Mouse (Mus musculus): Measurements from ENCODE around the gene Insl5.

DNA sequence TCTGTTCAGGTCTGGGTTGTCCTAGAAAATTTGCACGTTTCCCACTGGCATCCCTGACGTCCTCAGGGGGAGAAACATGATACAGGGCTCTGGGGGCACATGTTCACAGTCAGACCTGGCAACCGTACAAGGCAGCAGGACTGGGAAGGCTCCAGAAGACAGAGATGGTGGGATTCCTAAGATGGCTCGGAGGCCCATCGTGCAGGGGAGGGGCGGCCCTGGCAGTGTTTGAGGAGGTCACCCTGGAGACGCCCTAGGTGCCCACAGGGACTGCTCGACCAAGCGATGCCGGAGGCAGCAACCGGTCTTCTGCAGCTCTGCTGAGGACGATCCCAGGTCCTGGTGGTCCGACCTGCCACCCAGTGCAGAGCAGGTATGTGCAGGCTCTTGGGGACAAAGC is 48.2 kb downstream of the Insl5 start, which contains the start of gene Tctex1d1:
- TF ChIP-seq CTCF (IDR thresholded peaks at IDR 0.05) (no peak), EP300 (IDR thresholded peaks at IDR 0.05; ENCODE audit: insufficient read depth, low read depth, low read length) (no peak), POLR2A (IDR thresholded peaks at IDR 0.05; ENCODE audit: insufficient read depth, low read depth, low read length) (no peak)

All from heart, adult 2 months (tissue).